21 mouse cellular contexts compared by ENCODE assay signal in the genomic region with DNA sequence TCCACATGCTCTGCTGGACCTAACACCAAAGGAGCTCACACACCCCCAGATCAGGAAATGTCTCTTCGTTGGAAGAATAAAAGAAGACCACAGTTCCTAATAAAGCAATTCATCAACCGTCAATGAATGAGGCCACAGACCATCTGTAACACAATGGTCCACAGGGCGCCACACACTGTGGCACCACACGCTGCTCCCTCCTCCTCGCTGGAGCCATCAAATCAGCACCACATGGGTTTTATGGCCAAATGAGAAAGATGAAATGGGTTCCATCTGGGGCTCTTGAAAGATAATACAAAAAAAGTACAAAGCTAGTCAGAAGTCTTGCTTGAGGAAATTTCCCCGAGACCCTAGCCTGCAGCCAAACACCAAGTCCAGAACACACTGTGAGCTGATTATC. TPM values are rescaled to one million over a fixed set of nuclear protein-coding genes. Genes with fewer than 3 reads are reported as not detected.
A peak's percentile ranks its signal among the peaks of the same experiment; 100 is the strongest.
DNase-seq lines count a peak whose midpoint lies in the region; ATAC-seq lines count a peak whose summit lies in the region.
"Had no signal": no experiment of that assay in that cellular context is flagged by ENCODE, and none has a peak within 500 bp of the region (broad histone marks: within the 10 kb centered on the region; RNA-seq: fewer than 3 reads in every experiment).

No protein-coding gene starts in this region.

- H3K27me3 ChIP-seq in kidney, embryonic 15.5 days, result no peaks in the 10 kb centered on the region
- no peaks in the 10 kb centered on the region for H3K27me3 ChIP-seq in embryonic facial prominence, embryonic 15.5 days
- no peaks in the 10 kb centered on the region for H3K27me3 ChIP-seq in limb, embryonic 15.5 days
- H3K27me3 ChIP-seq: heart, embryonic 13.5 days; midbrain, embryonic 12.5 days had no signal

- WGBS in kidney, embryonic 15.5 days, result 51% methylated on average over 6 of the region's 6 CpGs
- 48% methylated on average over 6 of the region's 6 CpGs for WGBS in embryonic facial prominence, embryonic 15.5 days
- WGBS in limb, embryonic 15.5 days, result 38% methylated on average over 6 of the region's 6 CpGs

- H3K9ac ChIP-seq in kidney, embryonic 15.5 days, result no peak overlapping the region
- H3K9ac ChIP-seq in embryonic facial prominence, embryonic 15.5 days, result no peak overlapping the region
- H3K9ac ChIP-seq in limb, embryonic 15.5 days, result no peak overlapping the region
- H3K9ac ChIP-seq: heart, embryonic 13.5 days; midbrain, embryonic 12.5 days had no signal

- no peak for DNase-seq in kidney, postnatal 36 days
- peak; percentile 22 for DNase-seq in embryo, embryonic 9.5 days (ENCODE audit: extremely low spot score)
- no peak for DNase-seq in spleen, postnatal 36 days (ENCODE audit: low spot score in 2 of 2)
- no peak for DNase-seq in cerebellum, adult 9-10 months
- DNase-seq: adrenal gland, adult 8-10 months; cerebellum, adult 9-11 months; kidney, adult 9 months; kidney, postnatal 4 days; layer of hippocampus, adult 9-11 months; lung, adult 18-20 months; lung, postnatal 4 days; retina, postnatal 1 day had no signal

- no peak overlapping the region for H3K4me2 ChIP-seq in kidney, embryonic 15.5 days
- H3K4me2 ChIP-seq in embryonic facial prominence, embryonic 15.5 days (replicated peaks), result no peak overlapping the region
- no peak overlapping the region for H3K4me2 ChIP-seq in limb, embryonic 15.5 days
- H3K4me2 ChIP-seq: heart, embryonic 13.5 days; liver, embryonic 11.5 days; midbrain, embryonic 12.5 days had no signal

- ATAC-seq in kidney, embryonic 15.5 days (replicated peaks; ENCODE audit: low FRiP score), result no peak
- no peak for ATAC-seq in embryonic facial prominence, embryonic 15.5 days (ENCODE audit: insufficient number of reproducible peaks, low FRiP score, low TSS enrichment, low read depth)
- no peak for ATAC-seq in limb, embryonic 15.5 days (ENCODE audit: insufficient number of reproducible peaks, low FRiP score, low TSS enrichment, low read depth)

- H3K4me3 ChIP-seq in kidney, embryonic 15.5 days (replicated peaks), result no peak overlapping the region
- H3K4me3 ChIP-seq in embryonic facial prominence, embryonic 15.5 days (replicated peaks), result no peak overlapping the region
- no peak overlapping the region for H3K4me3 ChIP-seq in limb, embryonic 15.5 days
- H3K4me3 ChIP-seq: heart, embryonic 13.5 days; left cerebral cortex, adult 2 months; midbrain, embryonic 12.5 days had no signal

- H3K4me1 ChIP-seq in kidney, embryonic 15.5 days, result peaks cover 52% of the 10 kb centered on the region
- peaks cover 48% of the 10 kb centered on the region for H3K4me1 ChIP-seq in embryonic facial prominence, embryonic 15.5 days
- H3K4me1 ChIP-seq in limb, embryonic 15.5 days, result peaks cover 30% of the 10 kb centered on the region

- H3K27ac ChIP-seq in kidney, embryonic 15.5 days, result 0 out of 2 replicates have a peak overlapping the region, but pooled peaks have one; percentile 2
- H3K27ac ChIP-seq in embryonic facial prominence, embryonic 15.5 days (replicated peaks), result 0 out of 2 replicates have a peak overlapping the region, but pooled peaks have one; percentile 34
- peak overlapping the region; percentile 33; the same call in 1 of the 2 replicates for H3K27ac ChIP-seq in limb, embryonic 15.5 days
- H3K27ac ChIP-seq: heart, embryonic 13.5 days; left cerebral cortex, adult 2 months; midbrain, embryonic 12.5 days; stomach, postnatal 0 days had no signal

- 0 out of 2 replicates have a peak, but pooled peaks cover 6% of the 10 kb centered on the region for H3K36me3 ChIP-seq in kidney, embryonic 15.5 days
- H3K36me3 ChIP-seq in embryonic facial prominence, embryonic 15.5 days, result no peaks in the 10 kb centered on the region
- H3K36me3 ChIP-seq in limb, embryonic 15.5 days, result no peaks in the 10 kb centered on the region
- H3K36me3 ChIP-seq: heart, embryonic 13.5 days; midbrain, embryonic 12.5 days had no signal

- no peaks in the 10 kb centered on the region for H3K9me3 ChIP-seq in kidney, embryonic 15.5 days (replicated peaks)
- no peaks in the 10 kb centered on the region for H3K9me3 ChIP-seq in embryonic facial prominence, embryonic 15.5 days (replicated peaks)
- no peaks in the 10 kb centered on the region for H3K9me3 ChIP-seq in limb, embryonic 15.5 days
- H3K9me3 ChIP-seq: heart, embryonic 13.5 days; midbrain, embryonic 12.5 days had no signal

RNA-seq across cellular contexts. Expression of a gene that starts 6.9 kb away (rescaled TPM):
- 23.9 and 24.3 TPM in 2 replicates for polyA plus RNA-seq in kidney, embryonic 15.5 days (2015; fragmentation: Nextera tagmentation; extraction: Ambion mirVana)
- polyA plus RNA-seq in embryonic facial prominence, embryonic 15.5 days (2015; fragmentation: Nextera tagmentation; extraction: Ambion mirVana), result 13.9 and 14.1 TPM in 2 replicates
- 8.5 and 10.0 TPM in 2 replicates for polyA plus RNA-seq in limb, embryonic 15.5 days (2015; fragmentation: Nextera tagmentation; extraction: Ambion mirVana)
- polyA plus RNA-seq: C2C12 had no signal
